Mouse (Mus musculus) skeletal muscle tissue, adult 2 months (tissue): ENCODE measurements around the gene Samd14.

Source experiments
- DNase-seq: peaks from one replicate; pipeline ENCODE4 v3.0.0-alpha.2; 2012; ENCODE audit warnings: low read depth, low spot score

Samd14 gene

DNA sequence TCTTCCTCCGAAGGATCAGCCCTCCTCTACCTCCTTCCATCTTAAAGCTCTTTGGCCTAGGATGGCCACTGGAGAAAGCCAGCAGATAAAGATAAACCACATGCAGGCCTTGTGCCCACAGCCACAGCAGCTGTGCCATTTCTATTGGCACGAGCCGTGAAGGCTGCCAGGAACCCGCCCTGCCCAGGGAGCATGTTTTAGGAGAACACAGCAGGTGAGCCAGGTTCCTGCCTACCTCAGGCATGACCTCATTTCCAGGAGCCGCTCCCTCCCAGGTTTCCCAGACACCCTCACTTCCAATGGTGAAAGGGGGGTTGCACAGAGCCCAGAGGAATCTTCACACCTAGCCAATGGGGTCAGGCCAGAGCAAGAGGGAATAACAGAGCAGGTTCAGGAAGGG lies 63.1 kb downstream of the Samd14 start:
- no peak for DNase-seq

DNA sequence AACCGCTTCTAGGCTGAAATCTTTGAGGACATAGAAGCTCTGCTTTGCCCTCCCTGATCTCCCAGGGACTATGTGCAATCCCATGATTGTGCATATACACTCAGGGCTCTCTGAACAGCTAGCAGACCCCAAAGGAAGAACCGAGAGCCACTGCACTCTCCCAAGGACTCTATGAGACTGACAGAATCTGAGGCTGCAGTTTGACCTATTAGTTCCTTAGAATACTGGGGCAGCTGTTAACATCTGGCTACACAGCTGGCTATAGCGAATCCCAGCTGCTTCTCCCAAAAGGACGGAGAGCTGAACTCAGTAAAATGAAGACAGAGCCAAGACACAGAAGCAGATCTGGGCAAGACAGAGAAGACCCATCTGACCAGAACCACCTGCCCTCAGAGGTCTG lies 64.2 kb downstream of the Samd14 start:
- no peak for DNase-seq

DNA sequence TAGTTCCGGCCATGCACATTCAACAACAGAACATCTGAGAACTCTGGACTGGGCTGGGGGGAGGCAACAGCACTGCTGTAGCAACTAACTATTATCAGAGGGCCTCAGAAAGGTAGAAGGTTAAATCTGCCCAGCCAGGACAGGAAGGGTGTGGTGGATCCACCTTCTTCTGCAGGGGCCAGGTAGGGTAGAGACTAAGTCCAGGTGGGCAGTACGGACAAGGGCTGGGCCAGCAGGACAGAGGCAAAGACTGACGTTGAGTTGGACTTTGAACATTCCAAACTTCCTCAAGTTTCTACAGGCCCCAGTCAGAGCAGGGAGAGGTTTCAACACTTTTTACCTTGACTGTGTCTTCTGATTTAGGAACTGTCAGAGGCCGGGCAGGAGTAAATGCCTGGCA lies 65.0 kb downstream of the Samd14 start:
- no peak for DNase-seq

- DNase-seq = no peak
Observed at GRCm38 (mm10) chr11:95075197-95076040, 65.7 kb downstream of the Samd14 start.
